Mouse (Mus musculus): ENCODE results near the gene Tprkb. TPM values are rescaled to one million over a fixed set of nuclear protein-coding genes. Genes with fewer than 3 reads are reported as not detected.
"Not testable (repeated sequence)": the region's sequence is repeated elsewhere in the genome, so short reads cannot be mapped to it uniquely, and the experiment has no call there.

Gene Tprkb
- total RNA-seq, 1 experiment from 2014 or later: 66.9 TPM

DNA sequence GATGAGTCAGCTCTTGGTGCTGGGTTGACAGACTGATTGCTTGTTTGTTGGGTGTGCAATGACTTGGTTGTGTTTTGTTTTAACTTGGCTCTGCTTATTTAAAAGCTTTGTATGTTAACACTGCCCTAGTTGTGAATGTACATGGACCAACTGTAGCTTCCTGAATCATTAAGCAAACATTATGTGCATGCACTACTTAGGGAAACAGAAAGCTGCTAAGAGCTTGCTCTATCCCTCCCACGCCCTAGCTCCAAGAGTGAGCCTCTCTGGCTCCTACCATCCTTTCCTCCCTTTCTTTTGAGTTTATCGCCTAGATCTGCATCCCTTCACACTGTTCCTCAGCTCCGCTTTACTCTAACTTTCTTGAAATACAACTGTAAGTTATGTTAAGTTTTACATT is 61.7 kb downstream of the Tprkb start:
- DNase-seq: no peak

DNA sequence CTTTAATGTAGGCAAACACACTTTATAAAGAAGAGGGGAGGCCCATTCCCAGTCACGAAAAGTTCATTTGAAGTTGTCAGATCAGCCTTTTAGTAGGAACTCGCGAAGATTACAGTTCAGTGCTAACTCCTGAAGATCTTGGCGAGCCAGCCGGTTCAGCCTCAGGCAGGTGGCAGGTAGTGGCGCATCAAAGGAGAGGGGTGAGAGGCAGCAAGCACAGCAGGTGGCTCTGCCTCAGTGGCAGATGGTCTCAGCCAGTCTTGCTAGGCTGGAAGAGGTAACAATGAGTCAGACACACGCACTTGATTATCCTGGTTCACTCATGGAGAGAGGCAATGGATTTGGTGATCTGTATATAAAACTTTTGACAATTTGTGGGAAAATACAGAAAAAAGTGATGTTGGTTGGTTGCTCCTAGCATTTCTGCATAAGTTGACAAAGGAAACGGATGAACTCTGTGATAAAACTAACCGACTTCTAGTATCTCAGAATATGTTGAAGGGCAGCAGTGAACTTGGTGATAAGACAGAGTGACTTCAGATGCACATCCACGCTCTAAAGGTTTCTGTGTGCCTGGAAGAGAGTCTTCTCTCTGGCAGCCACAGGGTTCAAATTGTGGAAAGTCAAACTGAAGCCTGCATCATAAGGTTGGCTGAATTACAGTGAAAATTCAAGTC is 63.4 kb downstream of the Tprkb start:
- no peak for DNase-seq

DNA sequence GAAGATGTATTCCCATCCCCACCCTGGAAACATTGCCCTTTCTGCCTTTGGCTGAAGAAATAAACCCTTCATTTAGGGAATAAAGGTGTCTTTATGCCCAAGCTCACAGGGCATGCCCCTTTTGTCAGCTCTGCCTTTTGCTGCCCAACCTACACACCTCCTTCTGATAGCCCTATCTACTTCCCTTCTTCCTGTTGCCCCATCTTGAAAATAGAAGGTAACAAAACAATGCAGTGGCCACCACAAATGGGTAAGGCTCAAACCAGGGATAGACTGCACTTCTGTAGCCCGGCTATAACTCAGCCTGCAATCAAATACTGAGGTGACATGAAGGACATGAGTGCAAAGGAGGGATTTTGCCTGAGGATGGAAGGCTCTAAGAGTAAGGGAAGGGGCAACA is 64.1 kb downstream of the Tprkb start:
- no peak for DNase-seq

DNA sequence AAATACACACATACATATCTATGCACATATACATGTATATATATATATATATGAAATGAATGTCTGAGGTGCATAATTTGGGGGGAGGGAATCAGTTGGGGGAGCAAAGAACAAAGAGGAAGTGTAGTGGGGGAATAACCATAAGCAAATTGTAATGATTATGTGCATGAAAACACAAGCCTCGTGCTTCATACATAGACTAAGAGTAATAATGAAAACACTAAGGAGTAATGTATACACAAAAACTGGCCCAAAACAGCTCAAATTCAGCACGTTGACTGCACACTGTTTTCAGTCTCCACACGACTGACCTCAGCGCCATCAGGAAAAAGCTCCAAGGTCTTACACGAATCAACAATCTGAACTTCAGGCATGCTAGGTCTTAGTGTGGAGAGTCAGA is 64.6 kb downstream of the Tprkb start:
- no peak for DNase-seq

DNA sequence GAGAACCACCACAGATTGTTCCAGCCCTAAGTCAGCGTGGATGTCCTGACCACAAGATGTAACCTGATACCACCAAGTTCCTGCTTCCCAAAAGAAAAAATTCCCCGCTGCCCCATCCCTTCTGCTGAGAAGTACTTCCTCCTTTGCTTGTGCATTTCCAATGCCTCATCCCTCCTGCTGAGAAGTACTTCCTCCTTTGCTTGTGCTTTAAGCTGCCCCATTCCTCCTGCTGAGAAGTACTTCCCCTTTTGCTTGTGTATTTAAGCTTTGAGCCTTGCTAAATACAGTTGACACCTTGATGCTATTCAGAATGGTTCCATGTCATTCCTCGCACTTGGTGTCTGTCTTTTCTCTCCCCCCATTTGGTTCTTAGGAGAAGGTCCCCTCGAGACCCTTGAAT is 67.1 kb downstream of the Tprkb start:
- not testable (repeated sequence) for DNase-seq

Other genes starting within 250 kb of the Tprkb start
- 2.9 and 3.4 TPM in 2 replicates for gene Nat8f7, start 198.7 kb upstream of the Tprkb start, total RNA-seq (2021)
- gene Nat8f3, start 146.1 kb upstream of the Tprkb start, total RNA-seq (2021): 1.7 TPM in 1 of 2 replicates, not detected in the other
- gene Nat8f6, start 90.9 kb upstream of the Tprkb start, total RNA-seq (2021): 1.8 and 3.2 TPM in 2 replicates
- 2.6 and 6.1 TPM in 2 replicates for gene Nat8f5, start 90.9 kb upstream of the Tprkb start, total RNA-seq (2021)
- 2.0 and 4.5 TPM in 2 replicates for gene Nat8, start 79.8 kb upstream of the Tprkb start, total RNA-seq (2021)
- gene Nat8f2, start 42.7 kb upstream of the Tprkb start, total RNA-seq (2021): 3.0 and 3.7 TPM in 2 replicates
- 13.8 and 22.7 TPM in 2 replicates for gene Nat8f4, start 7.0 kb upstream of the Tprkb start, total RNA-seq (2021)
- gene Nat8f1, start 3.8 kb downstream of the Tprkb start, total RNA-seq (2021): 47.2 and 69.6 TPM in 2 replicates
- gene Dusp11, start 49.8 kb downstream of the Tprkb start, total RNA-seq (2021): 142 and 170 TPM in 2 replicates
- not detected in 2 replicates for gene Figla, start 104.3 kb downstream of the Tprkb start, total RNA-seq (2021)
- gene Add2, start 116.8 kb downstream of the Tprkb start, total RNA-seq (2021): 1.3 and 2.0 TPM in 2 replicates